Mouse (Mus musculus) adrenal gland, adult 2 months (tissue): ENCODE data around the gene Tnfsfm13. TPM values are rescaled to one million over a fixed set of nuclear protein-coding genes. Genes with fewer than 3 reads are reported as not detected.

ENCODE experiments used
- DNase-seq: peaks from one replicate; pipeline ENCODE4 v3.0.0; 2021
- microRNA-seq, 2 experiments: library from miRNA; unstranded; fragments of <30 nt; microRNA quantifications; one replicate each; pipeline ENCODE4 v1.2.0; 2021
- polyA plus RNA-seq: library from polyadenylated mRNA; depleted of rRNA; stranded (reverse); fragments of >200 nt; gene quantifications from 2 replicates; pipeline ENCODE4 v1.2.3, GENCODE M21; 2012; rRNA removed
- total RNA-seq, 2 experiments: library from RNA; stranded (reverse); gene quantifications; 2 replicates each; pipeline ENCODE4 v1.2.3; 2021

Tnfsfm13 gene
- total and polyA plus RNA-seq, 3 experiments = 3.1 to 12.7 (median 7.0) TPM

- peak; percentile 67 for DNase-seq
These were observed 40.4 kb downstream of the Tnfsfm13 start, which contains the start of gene Sox15 for GRCm38 (mm10) chr11:69655264-69656064. TSS of gene Sox15 (plus strand) at chr11:69655314.

GRCm38 (mm10) chr11:69654760-69655159 lies 41.1 kb downstream of the Tnfsfm13 start:
- no peak for DNase-seq

- DNase-seq = no peak
These were observed 42.5 kb downstream of the Tnfsfm13 start for GRCm38 (mm10) chr11:69653399-69653798.

GRCm38 (mm10) chr11:69645860-69646259 lies 50.0 kb downstream of the Tnfsfm13 start:
- no peak for DNase-seq

- no peak for DNase-seq
These were observed 60.4 kb downstream of the Tnfsfm13 start for GRCm38 (mm10) chr11:69635471-69635870.

- no peak for DNase-seq
These were observed 62.6 kb downstream of the Tnfsfm13 start for GRCm38 (mm10) chr11:69633128-69633866.

Small RNAs within 50 kb of the gene (microRNA-seq; reads per million reads assigned to microRNA genes)
- gene Mir1934 (2.2 to 4.1 reads per million in 2 experiments), gene Mir467f (0 reads per million in 2 experiments)

Other genes with a start within 250 kb of the Tnfsfm13 start
Only the 30 nearest of the 36 such genes appear.
- under 1 TPM; 0.32 to 0.66 TPM for gene Dnah2, start 147.0 kb downstream of the Tnfsfm13 start, total RNA-seq
- gene Dnah2, start 147.0 kb downstream of the Tnfsfm13 start, polyA plus RNA-seq = 0.19 and 0.28 TPM in 2 replicates
- under 1 TPM; 0.52 to 0.69 TPM for gene Efnb3, start 135.9 kb downstream of the Tnfsfm13 start, total RNA-seq
- 0.77 and 1.3 TPM in 2 replicates for gene Efnb3, start 135.9 kb downstream of the Tnfsfm13 start, polyA plus RNA-seq
- 10 to 100 TPM in 1 of 2 experiments, 1 to 10 TPM in 1; 8.4 to 12.0 TPM for gene Wrap53, start 115.8 kb downstream of the Tnfsfm13 start, total RNA-seq
- 14.8 and 16.1 TPM in 2 replicates for gene Wrap53, start 115.8 kb downstream of the Tnfsfm13 start, polyA plus RNA-seq
- 10 to 100 TPM; 59.6 to 67.5 TPM for gene Trp53, start 115.7 kb downstream of the Tnfsfm13 start, total RNA-seq
- gene Trp53, start 115.7 kb downstream of the Tnfsfm13 start, polyA plus RNA-seq = 78.9 and 85.0 TPM in 2 replicates
- gene Atp1b2, start 90.2 kb downstream of the Tnfsfm13 start, total RNA-seq = 10 to 100 TPM; 34.9 to 40.2 TPM
- 28.3 and 31.5 TPM in 2 replicates for gene Atp1b2, start 90.2 kb downstream of the Tnfsfm13 start, polyA plus RNA-seq
- not detected for gene Shbg, start 78.2 kb downstream of the Tnfsfm13 start, total RNA-seq
- not detected in 2 replicates for gene Shbg, start 78.2 kb downstream of the Tnfsfm13 start, polyA plus RNA-seq
- 10 to 100 TPM in 1 of 2 experiments, 1 to 10 TPM in 1; 6.1 to 11.9 TPM for gene Sat2, start 74.1 kb downstream of the Tnfsfm13 start, total RNA-seq
- gene Sat2, start 74.1 kb downstream of the Tnfsfm13 start, polyA plus RNA-seq = 2.1 and 3.2 TPM in 2 replicates
- 100 to 1,000 TPM in 1 of 2 experiments, 10 to 100 TPM in 1; 69.6 to 105 TPM for gene Fxr2, start 63.1 kb downstream of the Tnfsfm13 start, total RNA-seq
- gene Fxr2, start 63.1 kb downstream of the Tnfsfm13 start, polyA plus RNA-seq = 69.8 and 81.6 TPM in 2 replicates
- not detected for gene Sox15, start 40.8 kb downstream of the Tnfsfm13 start, total RNA-seq
- 0.24 TPM in 1 of 2 replicates, not detected in the other for gene Sox15, start 40.8 kb downstream of the Tnfsfm13 start, polyA plus RNA-seq
- gene Mpdu1, start 33.5 kb downstream of the Tnfsfm13 start, total RNA-seq = 100 to 1,000 TPM; 109 to 127 TPM
- gene Mpdu1, start 33.5 kb downstream of the Tnfsfm13 start, polyA plus RNA-seq = 179 and 196 TPM in 2 replicates
- gene Cd68, start 29.9 kb downstream of the Tnfsfm13 start, total RNA-seq = 10 to 100 TPM; 16.8 to 53.0 TPM
- 24.5 and 36.9 TPM in 2 replicates for gene Cd68, start 29.9 kb downstream of the Tnfsfm13 start, polyA plus RNA-seq
- gene Eif4a1, start 23.7 kb downstream of the Tnfsfm13 start, total RNA-seq = 100 to 1,000 TPM; 509 to 543 TPM
- gene Eif4a1, start 23.7 kb downstream of the Tnfsfm13 start, polyA plus RNA-seq = 85.0 and 144 TPM in 2 replicates
- gene Senp3, start 14.0 kb downstream of the Tnfsfm13 start, total RNA-seq = 10 to 100 TPM; 65.5 to 75.5 TPM
- gene Senp3, start 14.0 kb downstream of the Tnfsfm13 start, polyA plus RNA-seq = 34.3 and 37.5 TPM in 2 replicates
- gene Tnfsf13, start 10.3 kb downstream of the Tnfsfm13 start, total RNA-seq = 1 to 10 TPM; 1.6 to 2.4 TPM
- gene Tnfsf13, start 10.3 kb downstream of the Tnfsfm13 start, polyA plus RNA-seq = 2.2 and 2.4 TPM in 2 replicates
- gene Tnfsf12, start 249 bp downstream of the Tnfsfm13 start, total RNA-seq = 10 to 100 TPM; 19.8 to 37.1 TPM
- gene Tnfsf12, start 249 bp downstream of the Tnfsfm13 start, polyA plus RNA-seq = 44.7 and 57.4 TPM in 2 replicates
- gene Polr2a, start 62.5 kb upstream of the Tnfsfm13 start, total RNA-seq = 10 to 100 TPM; 71.4 to 77.9 TPM
- gene Polr2a, start 62.5 kb upstream of the Tnfsfm13 start, polyA plus RNA-seq = 20.6 and 38.3 TPM in 2 replicates
- gene Slc35g3, start 65.9 kb upstream of the Tnfsfm13 start, total RNA-seq = not detected
- gene Slc35g3, start 65.9 kb upstream of the Tnfsfm13 start, polyA plus RNA-seq = not detected in 2 replicates
- gene Zbtb4, start 69.8 kb upstream of the Tnfsfm13 start, total RNA-seq = 10 to 100 TPM; 47.3 to 74.8 TPM
- 66.0 and 73.6 TPM in 2 replicates for gene Zbtb4, start 69.8 kb upstream of the Tnfsfm13 start, polyA plus RNA-seq
- 1 to 10 TPM; 1.7 to 3.1 TPM for gene Chrnb1, start 99.8 kb upstream of the Tnfsfm13 start, total RNA-seq
- gene Chrnb1, start 99.8 kb upstream of the Tnfsfm13 start, polyA plus RNA-seq = 2.7 and 3.0 TPM in 2 replicates
- gene Fgf11, start 105.8 kb upstream of the Tnfsfm13 start, total RNA-seq = 10 to 100 TPM in 1 of 2 experiments, 1 to 10 TPM in 1; 4.6 to 12.8 TPM
- gene Fgf11, start 105.8 kb upstream of the Tnfsfm13 start, polyA plus RNA-seq = 6.0 and 13.4 TPM in 2 replicates
- 1 to 10 TPM in 1 of 2 experiments, under 1 TPM in 1; 0.23 to 1.1 TPM for gene Tmem102, start 109.5 kb upstream of the Tnfsfm13 start, total RNA-seq
- 0.81 and 0.94 TPM in 2 replicates for gene Tmem102, start 109.5 kb upstream of the Tnfsfm13 start, polyA plus RNA-seq
- gene Gm39566, start 119.2 kb upstream of the Tnfsfm13 start, total RNA-seq = not detected
- gene Gm39566, start 119.2 kb upstream of the Tnfsfm13 start, polyA plus RNA-seq = not detected in 2 replicates
- gene Spem2, start 122.4 kb upstream of the Tnfsfm13 start, total RNA-seq = not detected
- gene Spem2, start 122.4 kb upstream of the Tnfsfm13 start, polyA plus RNA-seq = 0.09 TPM in 1 of 2 replicates, not detected in the other
- not detected for gene Spem1, start 126.1 kb upstream of the Tnfsfm13 start, total RNA-seq
- gene Spem1, start 126.1 kb upstream of the Tnfsfm13 start, polyA plus RNA-seq = not detected in 2 replicates
- gene Nlgn2, start 141.7 kb upstream of the Tnfsfm13 start, total RNA-seq = 10 to 100 TPM; 14.6 to 21.8 TPM
- 55.0 and 58.6 TPM in 2 replicates for gene Nlgn2, start 141.7 kb upstream of the Tnfsfm13 start, polyA plus RNA-seq
- gene Tmem256, start 142.4 kb upstream of the Tnfsfm13 start, total RNA-seq = 100 to 1,000 TPM; 139 to 173 TPM
- gene Tmem256, start 142.4 kb upstream of the Tnfsfm13 start, polyA plus RNA-seq = 116 and 160 TPM in 2 replicates
- 10 to 100 TPM; 50.8 to 53.5 TPM for gene Plscr3, start 150.3 kb upstream of the Tnfsfm13 start, total RNA-seq
- gene Plscr3, start 150.3 kb upstream of the Tnfsfm13 start, polyA plus RNA-seq = 224 and 230 TPM in 2 replicates
- under 1 TPM in 1 of 2 experiments, not detected in 1; 0.38 TPM for gene Tnk1, start 162.6 kb upstream of the Tnfsfm13 start, total RNA-seq
- 0.17 and 0.91 TPM in 2 replicates for gene Tnk1, start 162.6 kb upstream of the Tnfsfm13 start, polyA plus RNA-seq
- not detected for gene Tmem95, start 181.9 kb upstream of the Tnfsfm13 start, total RNA-seq
- not detected in 2 replicates for gene Tmem95, start 181.9 kb upstream of the Tnfsfm13 start, polyA plus RNA-seq
- 1 to 10 TPM; 3.2 to 5.7 TPM for gene Kctd11, start 185.3 kb upstream of the Tnfsfm13 start, total RNA-seq
- 4.1 and 4.9 TPM in 2 replicates for gene Kctd11, start 185.3 kb upstream of the Tnfsfm13 start, polyA plus RNA-seq